Mouse (Mus musculus) cerebellum, adult 2 months (tissue): Measurements from ENCODE around the gene Tspan5.

Experiments
- CTCF ChIP-seq: fragments of 200-500 bp; IDR thresholded peaks from 2 replicates; pipeline ENCODE4 v1.5.1; 2011; ENCODE audit warnings: low read depth, mild to moderate bottlenecking, control low read depth, low read length, moderate library complexity, borderline replicate concordance; ENCODE audit not compliant: insufficient read depth
- POLR2A ChIP-seq: fragments of 200-500 bp; IDR thresholded peaks from 2 replicates; pipeline ENCODE4 v1.6.1; 2011; ENCODE audit warnings: low read length, control low read depth, borderline replicate concordance; ENCODE audit not compliant: insufficient read depth

DNA sequence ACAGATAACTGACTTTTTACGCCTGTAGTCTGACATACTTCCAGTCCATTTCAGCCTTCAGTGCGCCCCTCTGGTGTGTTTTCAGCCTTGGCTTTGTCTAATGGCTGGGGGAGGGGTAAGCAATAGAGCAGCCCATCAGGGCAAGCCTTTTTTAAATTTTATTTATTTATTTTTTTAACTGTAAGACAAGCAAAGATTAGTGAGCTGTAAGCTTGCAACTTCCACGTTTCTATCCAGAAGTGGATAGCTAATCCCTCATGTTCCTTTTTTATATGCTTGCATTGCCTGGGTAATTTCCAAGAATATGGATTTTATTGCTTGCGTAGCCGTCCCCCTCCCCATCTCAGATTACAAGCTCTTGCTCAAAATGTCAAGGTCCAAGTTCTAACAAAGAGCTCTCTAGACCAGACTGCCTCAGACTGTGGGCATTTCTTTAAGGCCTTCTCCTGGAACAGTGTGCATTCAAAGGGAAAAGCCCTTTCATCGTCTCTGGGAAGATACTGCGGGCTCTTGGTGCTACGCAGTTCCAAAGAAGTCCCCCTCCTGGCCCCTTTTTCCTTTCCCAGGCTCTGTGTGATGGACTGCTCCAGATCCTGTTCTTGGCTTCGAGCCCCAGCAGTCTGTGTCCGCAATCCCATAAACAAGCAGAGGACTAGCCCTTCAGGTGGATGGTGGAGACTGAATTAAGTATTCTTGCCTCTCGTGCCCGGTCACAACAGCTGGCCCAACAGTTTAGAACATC lies 116.0 kb downstream of the Tspan5 start:
- no peak for TF ChIP-seq CTCF
- TF ChIP-seq POLR2A: no peak
